Mouse (Mus musculus): ENCODE measurements at regions not wholly inside any gene's neighbourhood (a gene's known extent, or its start where the extent isn't known, plus 50 kb on each side); places are given as distances from the start of the nearest gene placed in this dataset.

DNA sequence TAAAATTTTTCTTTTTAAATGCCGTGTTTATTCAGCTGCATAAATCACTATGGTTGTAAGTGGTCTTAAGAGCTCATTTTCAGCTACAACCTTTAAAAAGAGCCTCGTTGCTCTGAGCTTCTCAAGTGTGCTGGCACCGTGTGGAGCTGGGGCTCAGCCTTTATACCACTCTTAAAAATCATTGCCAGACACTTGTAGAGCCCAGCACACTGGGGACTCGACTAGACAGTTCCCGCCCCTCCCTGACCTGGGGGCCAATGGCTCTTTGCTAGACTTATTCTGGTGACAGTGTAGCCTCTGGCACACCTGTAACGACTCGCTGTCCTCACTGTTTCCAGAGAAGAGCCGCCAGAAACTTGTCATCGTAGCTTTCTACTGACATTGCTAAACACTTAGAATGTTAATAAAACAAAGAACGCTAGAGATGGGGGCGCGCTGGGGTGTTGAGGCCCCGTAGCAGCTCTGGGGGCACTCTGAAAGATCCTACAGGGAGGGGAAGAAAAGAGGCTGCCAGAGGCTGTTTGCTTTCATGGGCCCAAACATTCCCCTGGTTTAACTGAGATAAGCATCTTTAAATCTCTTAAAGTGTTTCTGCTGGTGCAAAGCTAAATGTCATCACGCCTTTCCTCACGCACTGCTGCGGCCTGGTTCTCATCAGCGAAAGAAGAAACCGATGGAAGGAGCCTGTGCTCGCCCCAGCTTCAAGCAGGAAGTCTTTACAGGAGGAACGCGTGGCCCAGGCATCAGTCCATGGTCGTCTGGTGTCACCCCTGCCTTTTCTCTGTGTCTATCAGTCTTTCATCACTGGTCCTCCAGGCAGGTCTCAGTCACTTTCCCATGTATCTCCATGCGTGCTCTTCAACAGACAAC lies 196.7 kb downstream of the Smoc2 start:
- H3K9me3 ChIP-seq (ENCODE audit: low read length): peaks cover 14% of the 10 kb centered on the region
- TF ChIP-seq CTCF (conservative IDR thresholded peaks at IDR 0.05; ENCODE audit: low read length) (no peak), NANOG (IDR thresholded peaks at IDR 0.05; ENCODE audit: borderline replicate concordance, low read length) (no peak), POU5F1 (IDR thresholded peaks at IDR 0.05; ENCODE audit: borderline replicate concordance, low read length) (no peak)
- no peaks in the 10 kb centered on the region for H3K36me3 ChIP-seq (ENCODE audit: insufficient read depth, low read length)
- H3K27me3 ChIP-seq (ENCODE audit: insufficient read depth, low read length): no peaks in the 10 kb centered on the region; the same call in 1 of the 2 replicates
- no peak overlapping the region for H3K4me3 ChIP-seq (replicated peaks; ENCODE audit: low read length)
- H3K4me1 ChIP-seq (replicated peaks; ENCODE audit: low read depth, low read length): no peaks in the 10 kb centered on the region

DNA sequence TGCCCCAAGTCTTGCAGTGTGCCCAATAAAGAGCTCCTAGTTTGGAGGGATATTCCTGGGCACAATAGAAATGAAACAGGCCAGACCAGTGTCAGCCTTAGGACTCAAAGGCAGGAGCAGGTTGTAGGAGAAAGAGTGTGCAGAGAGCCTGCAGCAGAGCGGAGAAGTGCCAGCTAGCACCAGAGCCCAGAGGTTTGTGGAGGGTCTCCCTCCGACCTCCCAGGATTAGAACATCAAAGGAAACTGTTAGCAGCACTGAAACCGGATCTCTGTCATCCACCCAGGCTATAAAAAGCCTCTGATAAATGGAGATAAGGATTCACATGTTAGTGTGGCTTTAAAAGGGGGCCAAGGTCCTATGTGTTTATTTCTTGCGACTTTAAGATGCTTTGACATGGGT lies 196.0 kb downstream of the Smoc2 start:
- H3K4me3 ChIP-seq (replicated peaks; ENCODE audit: low read length): no peak overlapping the region

DNA sequence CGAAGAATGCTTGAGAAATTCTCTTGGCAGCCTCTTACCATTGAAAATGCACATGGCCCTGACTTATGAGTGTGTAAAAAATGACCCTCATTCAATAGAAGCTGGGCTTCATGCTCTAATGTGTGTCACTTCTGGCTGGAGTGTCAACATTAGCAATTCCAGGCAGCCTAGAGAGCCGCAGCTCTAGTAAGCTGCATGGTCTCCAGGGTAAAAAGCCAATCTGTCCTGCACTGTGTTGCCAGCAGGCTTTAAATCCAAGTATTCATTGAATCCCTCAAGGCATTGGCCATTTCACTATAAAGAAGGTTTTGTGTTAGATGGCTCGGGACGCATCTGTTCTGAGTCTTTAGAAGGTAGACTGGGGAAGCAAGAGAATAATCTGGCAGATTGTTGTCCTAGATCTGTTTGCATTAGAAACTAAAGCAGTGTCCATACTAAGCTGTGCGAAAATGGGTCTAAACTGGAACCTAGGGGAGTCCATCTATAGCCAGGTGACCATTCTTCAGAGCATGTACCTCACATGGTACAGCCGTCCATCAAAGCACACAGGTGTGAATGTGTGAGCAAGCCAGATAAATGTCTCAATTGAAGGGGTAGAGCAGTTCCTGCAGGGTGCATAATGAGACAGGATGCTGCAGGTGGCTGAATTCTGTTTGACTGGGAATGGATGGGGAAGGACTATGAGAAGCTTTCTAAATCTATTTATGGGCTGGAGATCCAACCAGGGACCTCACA lies 189.6 kb downstream of the Smoc2 start:
- H3K27me3 ChIP-seq (ENCODE audit: insufficient read depth, low read length): 0 out of 2 replicates have a peak, but pooled peaks cover 2% of the 10 kb centered on the region
- no peak overlapping the region for H3K4me3 ChIP-seq (replicated peaks; ENCODE audit: low read length)
- H3K36me3 ChIP-seq (ENCODE audit: insufficient read depth, low read length): no peaks in the 10 kb centered on the region
- no peak for TF ChIP-seq NANOG (IDR thresholded peaks at IDR 0.05; ENCODE audit: borderline replicate concordance, low read length)
- no peak for TF ChIP-seq CTCF (conservative IDR thresholded peaks at IDR 0.05; ENCODE audit: low read length)
- no peak for TF ChIP-seq POU5F1 (IDR thresholded peaks at IDR 0.05; ENCODE audit: borderline replicate concordance, low read length)
- no peaks in the 10 kb centered on the region for H3K4me1 ChIP-seq (replicated peaks; ENCODE audit: low read depth, low read length)
- H3K9me3 ChIP-seq (ENCODE audit: low read length): no peaks in the 10 kb centered on the region

More for the DNA sequence above, 196.0 kb downstream of the Smoc2 start:
- H3K27me3 ChIP-seq (ENCODE audit: insufficient read depth, low read length): no peaks in the 10 kb centered on the region; the same call in 1 of the 2 replicates
- no peaks in the 10 kb centered on the region for H3K36me3 ChIP-seq (ENCODE audit: insufficient read depth, low read length)
- TF ChIP-seq POU5F1 (IDR thresholded peaks at IDR 0.05; ENCODE audit: borderline replicate concordance, low read length) (no peak), NANOG (IDR thresholded peaks at IDR 0.05; ENCODE audit: borderline replicate concordance, low read length) (no peak), CTCF (conservative IDR thresholded peaks at IDR 0.05; ENCODE audit: low read length) (no peak)
- H3K9me3 ChIP-seq (ENCODE audit: low read length): peaks cover 14% of the 10 kb centered on the region
- H3K4me1 ChIP-seq (replicated peaks; ENCODE audit: low read depth, low read length): no peaks in the 10 kb centered on the region

DNA sequence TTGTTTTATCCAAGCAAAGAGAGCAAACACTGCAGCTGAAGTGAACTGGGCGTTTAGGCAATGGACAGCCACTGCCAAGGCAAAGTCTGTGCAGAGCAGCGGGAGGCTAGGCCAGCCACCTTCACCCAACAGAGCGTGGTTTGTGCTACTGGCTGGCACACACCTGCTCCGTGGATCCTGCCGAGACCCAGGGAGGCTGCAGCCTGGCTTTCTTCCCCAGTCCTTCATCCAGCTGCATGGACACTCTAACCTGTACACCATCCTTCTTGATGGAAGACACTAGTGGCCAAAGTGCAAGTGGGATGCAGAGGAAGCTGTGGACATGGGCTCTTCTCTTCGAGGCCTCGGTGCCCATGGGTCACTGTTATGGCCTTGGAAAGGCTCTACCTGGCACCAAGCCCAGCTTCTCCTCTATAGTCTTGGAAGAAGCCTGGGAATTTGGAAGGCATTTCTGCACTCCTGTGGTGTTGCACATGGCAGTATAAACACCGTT lies 176.0 kb downstream of the Smoc2 start:
- H3K27me3 ChIP-seq (ENCODE audit: insufficient read depth, low read length): no peaks in the 10 kb centered on the region
- TF ChIP-seq POU5F1 (IDR thresholded peaks at IDR 0.05; ENCODE audit: borderline replicate concordance, low read length) (no peak), CTCF (conservative IDR thresholded peaks at IDR 0.05; ENCODE audit: low read length) (no peak), NANOG (IDR thresholded peaks at IDR 0.05; ENCODE audit: borderline replicate concordance, low read length) (no peak)
- no peak overlapping the region for H3K4me3 ChIP-seq (replicated peaks; ENCODE audit: low read length)
- no peaks in the 10 kb centered on the region for H3K9me3 ChIP-seq (ENCODE audit: low read length)
- no peaks in the 10 kb centered on the region for H3K4me1 ChIP-seq (replicated peaks; ENCODE audit: low read depth, low read length)
- H3K36me3 ChIP-seq (ENCODE audit: insufficient read depth, low read length): no peaks in the 10 kb centered on the region
